Mouse (Mus musculus) gastrocnemius, postnatal 4 days (tissue): ENCODE results near the gene Gstcd. TPM values are rescaled to one million over a fixed set of nuclear protein-coding genes. Genes with fewer than 3 reads are reported as not detected.

Experiments
- DNase-seq, 2 experiments: peaks; one replicate each; pipeline ENCODE4 v3.0.0; 2021 to 2022; ENCODE audit warnings: low spot score in 2 of 2, mixed read lengths in 2 of 2
- long read RNA-seq, 2 experiments: library from polyadenylated mRNA; stranded (forward); transcript quantifications; one replicate each; pipeline ENCODE4 v2.0.0; 2021
- total RNA-seq, 2 experiments: library from RNA; stranded (reverse); gene quantifications; 2 replicates each; pipeline ENCODE4 v1.2.3; 2021

Gstcd gene
- 10 to 100 TPM; 13.0 to 14.4 TPM for total RNA-seq
- long read RNA-seq, experiment 1, partial matches to known transcripts: 3 of 11 reads
- long read RNA-seq, experiment 1, other reads (novel, unspliced or antisense): 3 of 11 reads
- long read RNA-seq, experiment 2, partial matches to known transcripts: 0 of 12 reads
- long read RNA-seq, experiment 2, other reads (novel, unspliced or antisense): 10 of 12 reads

DNA sequence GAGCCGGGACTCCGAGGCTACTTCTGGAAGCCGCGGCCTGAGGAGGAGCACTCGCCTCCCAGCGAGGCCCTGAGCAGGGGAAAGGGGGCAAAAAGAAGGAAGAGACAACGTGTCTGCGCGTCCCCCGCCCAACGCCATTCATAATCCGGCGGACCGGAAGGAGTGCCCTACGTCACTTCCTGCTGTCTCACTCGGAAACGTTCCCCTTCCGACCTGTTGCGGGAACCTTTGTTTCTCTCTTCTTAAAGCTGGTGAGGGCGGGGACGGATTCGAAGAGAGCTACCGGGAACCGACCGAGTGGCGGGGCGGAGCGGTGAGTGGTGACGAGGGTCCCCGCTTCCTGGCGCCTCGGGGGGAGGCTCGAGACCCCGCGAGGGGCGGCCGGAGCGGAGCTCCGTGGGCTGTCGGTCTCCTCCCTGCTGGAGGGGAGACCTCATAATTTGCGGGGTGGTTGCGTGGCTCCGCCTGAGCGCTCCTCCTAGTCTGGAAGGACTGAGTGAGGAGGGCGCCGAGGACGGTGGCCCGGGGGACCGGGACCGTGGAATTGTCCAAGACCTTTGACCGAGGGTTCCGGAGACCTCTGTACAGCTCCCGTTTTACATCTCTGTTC is at the start of gene Gstcd, which contains the start of gene Ints12:
Gstcd (minus strand) TSS at position 370 of the 610 bp plus-strand sequence.
Ints12 (plus strand) TSS at position 177 of the 610 bp plus-strand sequence.
- peak; percentile 79 to 91 for DNase-seq

DNA sequence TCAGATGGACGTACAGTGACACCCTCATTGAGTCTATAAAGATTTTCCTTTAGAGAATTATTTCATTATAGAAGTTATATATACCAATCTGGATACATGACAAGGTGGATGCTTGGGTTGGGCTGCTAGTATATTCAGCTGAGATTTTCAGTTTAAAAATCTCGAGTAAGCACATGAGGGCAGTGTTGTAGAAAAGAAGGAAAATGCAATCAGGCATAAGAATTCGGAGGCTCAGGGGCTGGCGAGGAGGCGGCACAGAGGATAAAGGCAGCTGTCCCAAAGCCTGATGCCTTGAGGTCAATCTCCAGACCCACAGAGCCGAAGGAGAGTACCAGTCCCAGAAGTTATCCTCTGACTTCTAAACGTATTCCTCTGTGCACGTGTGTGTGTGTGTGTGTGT is 40.8 kb upstream of the Gstcd start:
- DNase-seq: no peak

DNA sequence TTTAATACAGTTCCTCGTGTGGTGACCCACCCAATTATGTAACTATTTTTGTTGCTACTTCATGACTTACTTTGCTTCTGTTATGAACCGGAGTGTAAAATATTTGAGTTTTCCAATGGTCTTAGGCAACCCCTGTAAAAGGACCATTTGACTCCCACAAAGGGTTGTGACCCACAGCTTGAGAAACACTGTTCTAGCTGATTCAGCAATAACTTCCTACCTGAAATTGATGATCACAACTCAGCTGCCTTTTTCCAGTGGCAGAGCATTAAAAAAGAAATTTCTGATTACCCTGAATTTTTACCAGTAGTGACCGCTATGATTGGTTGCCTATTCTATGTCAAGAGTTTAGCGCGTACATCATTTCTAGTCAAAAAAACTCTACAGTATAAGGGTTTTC is 39.5 kb upstream of the Gstcd start:
- no peak for DNase-seq

DNA sequence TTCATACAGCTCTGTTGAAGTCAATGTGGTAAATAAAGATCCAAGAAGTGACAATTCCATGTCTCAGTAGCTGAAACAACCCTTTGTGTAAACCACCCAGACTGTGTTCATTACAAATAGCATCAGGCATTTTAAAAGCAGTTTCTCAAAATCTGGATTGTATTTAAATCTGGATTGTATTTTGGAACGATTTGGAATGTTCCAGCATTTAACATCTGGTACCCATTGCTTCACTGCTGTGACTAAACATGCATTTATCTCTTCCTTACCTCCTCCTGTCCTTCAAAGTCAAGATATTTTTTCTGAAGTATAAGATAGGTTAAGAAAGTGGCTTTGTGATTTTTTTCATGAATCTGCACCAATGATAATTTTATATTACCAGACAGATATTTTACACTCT is 21.4 kb upstream of the Gstcd start:
- DNase-seq: no peak

DNA sequence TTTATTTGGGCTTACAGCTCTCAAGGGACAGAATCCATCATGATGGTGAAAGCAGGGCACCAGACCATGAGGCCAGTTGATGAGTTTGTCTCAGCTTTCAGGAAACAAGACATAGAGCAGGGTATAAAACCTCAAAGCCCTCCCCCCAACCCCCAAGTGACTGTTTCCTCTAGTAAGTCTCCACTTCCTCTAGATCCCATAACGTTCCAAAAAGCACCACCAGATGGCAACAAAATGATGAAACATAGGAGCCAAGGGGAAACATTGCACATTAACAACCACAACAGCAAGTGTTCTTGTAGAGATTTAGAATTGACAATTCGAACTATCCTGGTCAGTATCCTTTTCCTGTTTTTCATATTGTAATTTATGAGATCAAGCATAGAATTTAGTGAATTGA is 19.9 kb upstream of the Gstcd start:
- no peak for DNase-seq

DNA sequence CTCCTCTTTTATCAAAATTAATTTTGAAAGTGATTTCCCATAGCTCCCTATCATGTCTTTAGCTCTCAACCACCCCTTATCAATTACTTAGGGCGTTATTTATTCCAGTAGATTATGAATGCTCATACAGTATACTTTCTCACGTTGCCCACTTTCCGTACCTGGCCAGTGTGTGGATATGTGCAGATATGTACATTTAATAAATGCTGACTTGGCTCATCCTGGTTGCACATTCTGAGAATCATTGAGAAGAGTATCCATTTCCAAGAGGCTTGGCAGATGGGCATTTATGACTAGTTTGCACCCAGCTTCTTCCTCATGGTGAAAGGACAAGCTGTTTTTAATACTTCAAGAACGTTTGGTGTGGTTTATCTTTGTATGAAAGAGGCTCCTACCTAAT is 18.0 kb upstream of the Gstcd start:
- no peak for DNase-seq

DNA sequence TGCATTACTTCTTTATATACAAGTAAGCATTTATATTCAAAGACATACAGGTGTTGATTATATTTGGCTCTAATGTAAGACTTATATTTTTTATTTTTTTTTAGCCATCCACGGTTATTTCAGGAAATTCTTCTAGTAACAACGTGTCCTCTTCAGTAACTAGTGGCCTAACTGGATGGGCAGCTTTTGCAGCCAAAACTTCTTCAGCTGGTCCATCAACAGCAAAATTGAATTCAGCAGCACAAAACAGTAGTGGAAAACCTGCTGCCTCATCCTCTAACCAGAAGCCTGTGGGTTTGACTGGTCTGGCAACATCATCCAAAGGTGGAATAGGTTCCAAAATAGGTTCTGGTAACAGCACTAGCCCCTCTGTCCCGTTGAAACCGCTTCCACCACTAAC is 16.9 kb upstream of the Gstcd start:
- no peak for DNase-seq

DNA sequence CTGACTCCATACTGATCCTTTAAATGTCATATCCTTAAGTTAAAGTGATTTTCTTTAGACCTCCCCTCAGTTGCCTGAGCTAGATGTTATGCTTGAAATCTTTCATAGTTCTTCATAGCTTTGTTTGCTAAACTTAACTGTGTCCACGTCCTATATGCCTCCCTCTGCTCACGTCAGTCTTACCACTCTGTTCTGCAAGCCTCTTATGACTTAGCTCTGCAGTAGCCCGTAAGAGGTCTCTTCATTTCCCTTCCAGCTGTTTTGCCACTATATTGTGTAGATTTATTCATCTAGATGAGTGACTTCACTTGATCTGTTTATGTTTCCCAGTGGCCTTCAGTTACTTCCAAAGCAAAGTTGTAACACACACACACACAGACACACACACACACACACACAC is 12.6 kb upstream of the Gstcd start:
- no peak for DNase-seq

DNA sequence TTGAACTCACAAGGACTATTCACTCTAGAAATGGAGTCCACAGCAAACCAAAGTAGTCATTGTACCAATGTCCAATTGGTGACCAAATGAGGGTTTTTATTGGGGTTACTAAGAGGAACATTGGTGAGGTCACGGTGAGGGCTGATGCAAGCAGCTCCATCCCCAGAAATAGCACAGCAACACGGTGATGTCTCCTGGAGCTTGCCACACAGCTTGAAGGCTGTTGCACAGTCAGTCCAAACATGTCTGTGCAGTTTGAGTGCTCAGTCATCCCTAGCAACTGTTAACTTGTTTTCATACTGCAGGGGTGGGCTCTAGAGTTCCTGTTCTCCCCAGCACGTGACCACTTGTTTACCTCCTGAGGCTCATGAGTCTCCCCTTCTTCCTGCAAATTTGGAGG is 11.9 kb upstream of the Gstcd start:
- no peak for DNase-seq

DNA sequence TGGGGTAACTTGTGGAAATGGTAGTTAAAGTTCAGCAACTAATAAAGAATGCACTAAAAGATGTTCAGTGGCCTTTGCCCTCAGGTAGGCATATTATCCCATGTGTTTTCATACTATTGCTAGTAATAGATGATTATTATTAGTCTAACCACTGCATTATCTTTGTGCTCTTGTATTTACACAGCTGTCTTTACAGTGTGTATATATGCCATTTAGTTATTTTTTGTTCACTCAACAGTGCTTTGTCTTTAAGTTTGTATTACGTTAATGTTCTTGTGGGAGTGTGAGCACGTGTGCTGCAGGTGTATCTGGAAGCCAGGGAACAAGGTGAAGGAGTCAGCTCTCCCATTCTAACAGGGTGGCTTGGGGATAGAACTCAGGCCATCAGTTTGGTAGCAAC is 7.1 kb upstream of the Gstcd start:
- DNase-seq: no peak

DNA sequence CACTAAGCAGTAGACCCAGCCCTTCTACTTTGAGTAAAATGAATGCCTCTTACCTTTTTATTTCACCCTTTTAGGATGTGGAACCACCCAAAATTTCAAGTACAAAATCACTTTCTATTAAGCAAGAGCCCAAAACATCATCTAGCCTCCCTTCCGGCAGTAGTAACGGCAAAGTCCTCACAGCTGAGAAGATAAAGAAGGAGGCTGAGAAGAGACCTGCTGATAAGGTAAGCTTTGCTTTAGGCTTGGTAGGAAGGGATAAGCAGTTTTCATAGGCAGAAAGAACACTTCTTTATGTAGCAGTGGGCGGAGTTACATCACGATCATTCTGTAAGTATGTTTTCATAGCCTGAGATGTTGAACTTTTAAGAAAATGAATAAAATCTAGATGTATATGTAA is 6.5 kb upstream of the Gstcd start:
- no peak for DNase-seq

DNA sequence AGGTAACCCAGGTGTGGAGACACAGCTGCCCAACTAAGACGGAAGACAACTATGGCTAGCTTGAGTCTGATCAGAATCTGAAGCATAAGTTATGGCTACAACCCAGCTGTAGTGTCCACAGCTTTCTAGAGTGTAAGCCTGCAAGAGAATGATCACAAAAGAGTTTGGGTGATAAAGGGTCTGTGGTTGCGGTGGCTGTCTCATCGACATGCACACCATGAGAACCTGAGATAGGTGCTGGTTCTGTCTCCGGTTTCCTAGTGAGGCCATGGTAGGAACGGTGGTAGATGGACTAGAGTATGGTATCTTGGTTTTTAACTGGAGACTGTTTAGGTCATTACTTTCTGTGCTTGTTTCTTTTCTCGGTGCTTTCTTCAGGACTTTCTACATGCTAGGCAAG is 6.1 kb upstream of the Gstcd start:
- no peak for DNase-seq

DNA sequence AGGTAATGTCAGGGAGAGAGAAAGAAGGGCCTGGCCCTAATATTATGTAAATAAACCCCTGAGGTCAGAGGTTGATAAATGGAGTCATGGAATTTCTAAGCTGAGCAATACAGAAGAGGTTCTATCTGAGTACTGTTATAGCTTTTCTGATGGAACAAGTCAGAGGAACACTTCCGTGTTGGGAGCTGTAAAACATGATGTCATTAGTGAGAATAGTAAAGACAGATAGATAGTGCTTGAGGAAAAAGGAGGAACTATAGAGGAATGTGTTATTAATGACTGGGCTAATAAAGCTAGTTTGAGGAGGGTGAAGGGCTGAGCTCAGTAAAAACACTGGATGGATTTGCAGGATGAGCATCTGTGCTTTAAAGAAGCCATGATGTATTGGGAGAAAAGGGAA is 2.5 kb upstream of the Gstcd start:
- DNase-seq: no peak

DNA sequence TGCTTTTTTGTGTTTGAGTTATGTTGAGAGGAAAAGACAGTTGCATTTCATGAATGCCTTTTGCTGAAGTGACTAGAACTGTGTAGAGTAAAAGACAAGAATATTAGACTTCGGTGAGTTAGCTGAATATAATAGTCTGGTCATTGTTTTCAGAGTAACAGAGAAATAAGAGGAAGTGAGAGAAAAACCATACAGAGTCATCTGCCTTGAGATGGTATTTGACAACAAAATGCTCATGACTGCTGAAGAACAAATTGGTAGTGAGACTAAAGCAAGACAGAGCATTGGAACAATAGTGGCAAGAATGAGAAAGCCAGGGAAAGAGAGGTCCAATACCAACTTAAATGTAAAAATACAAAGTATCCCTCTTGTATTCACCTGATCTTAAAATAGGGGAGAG is 1.1 kb upstream of the Gstcd start:
- no peak for DNase-seq

DNA sequence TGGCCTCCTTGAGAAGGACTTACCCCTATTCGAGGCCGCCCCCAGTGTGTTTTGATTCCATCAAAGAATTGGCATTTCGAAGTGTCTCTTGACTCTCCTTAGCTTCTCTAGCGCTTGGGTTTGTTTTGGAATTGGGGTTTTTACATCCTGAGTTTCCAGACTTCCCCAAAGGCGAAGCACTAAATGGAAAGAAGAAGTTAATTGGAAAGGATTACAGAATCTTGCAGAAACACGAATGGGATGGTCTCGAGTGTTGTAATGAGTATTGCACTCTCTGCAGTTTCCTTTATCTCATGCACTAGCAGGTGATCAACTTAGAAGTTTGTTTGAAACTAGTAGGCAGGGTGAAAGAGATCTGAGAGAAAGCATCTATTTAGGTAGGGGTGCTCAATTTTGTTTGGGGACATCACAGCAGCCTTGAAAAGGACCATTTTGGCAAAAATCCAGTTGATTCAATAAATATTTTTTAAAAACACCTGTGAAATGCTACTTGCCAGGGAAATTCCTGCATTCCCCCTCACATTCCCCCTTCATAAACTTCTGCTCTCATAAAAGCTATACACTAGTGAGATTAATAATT is 531 bp upstream of the Gstcd start:
- DNase-seq: no peak

DNA sequence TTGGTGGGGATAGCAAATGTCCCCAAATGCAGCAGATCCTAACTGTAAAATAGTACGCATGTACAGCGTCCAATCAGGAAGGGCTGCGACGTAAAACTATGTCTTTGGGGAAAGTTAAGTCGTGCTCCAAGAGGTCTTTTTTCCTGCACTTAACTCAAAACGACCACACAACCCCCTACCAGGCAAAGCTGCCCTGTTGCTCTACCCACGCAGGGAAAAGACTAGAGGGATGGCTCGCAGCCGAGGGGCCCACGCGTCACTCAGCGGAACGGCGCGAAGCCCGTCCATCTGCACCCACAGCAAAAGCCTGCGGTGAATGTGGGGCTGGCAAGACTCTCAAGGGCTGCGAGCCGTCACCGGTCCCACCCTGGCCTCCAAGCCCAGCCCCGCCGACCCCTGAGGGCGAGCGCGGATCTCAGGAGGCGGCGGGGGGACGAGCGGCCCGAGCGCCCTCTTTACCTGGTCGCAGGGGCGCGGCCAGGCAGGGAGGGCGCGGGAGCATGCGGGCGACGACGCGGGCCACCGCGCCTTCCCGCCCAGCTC is 641 bp downstream of the Gstcd start:
- DNase-seq: peak in 1 of 2 experiments; percentile 33

DNA sequence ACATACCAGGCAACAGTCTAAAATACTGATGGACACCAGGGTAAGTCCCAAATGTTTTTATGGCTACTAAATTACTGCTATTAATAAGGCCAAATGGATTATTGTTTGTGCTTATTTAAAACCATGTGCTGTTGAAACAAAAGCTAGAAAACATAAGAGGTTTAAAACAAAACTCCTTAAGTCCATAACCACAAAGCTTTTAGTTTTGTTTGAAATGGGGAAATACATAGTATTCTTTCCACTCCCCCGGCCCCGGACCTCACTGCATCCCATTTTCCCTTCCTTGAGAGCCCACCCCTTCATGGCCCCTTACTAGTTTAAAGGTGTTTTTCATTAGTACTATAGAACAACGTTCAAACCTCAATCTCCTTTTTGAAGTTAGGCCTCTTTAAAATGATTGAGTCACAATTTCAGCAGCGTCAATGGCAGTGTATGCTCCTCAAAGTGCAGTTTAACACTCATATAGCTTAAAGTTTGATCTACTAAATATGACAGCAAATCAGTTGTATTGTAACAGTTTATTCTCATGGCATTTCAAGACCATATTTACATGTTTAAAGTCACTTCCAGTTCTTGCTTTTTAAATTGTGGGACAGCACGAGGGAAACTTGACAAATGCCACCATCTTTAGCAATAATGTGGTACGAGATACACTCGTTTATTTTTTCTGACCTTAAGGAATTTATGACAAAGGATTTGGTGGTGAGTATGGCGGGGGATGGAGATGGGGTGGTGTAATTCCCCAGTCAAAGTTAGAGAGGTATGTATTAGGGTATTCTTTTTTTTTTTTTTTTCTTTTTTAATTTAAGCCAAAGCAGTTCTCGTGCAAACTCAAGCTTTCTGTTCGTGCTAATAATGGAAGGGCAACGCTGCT is 1.3 kb downstream of the Gstcd start:
- DNase-seq: no peak

DNA sequence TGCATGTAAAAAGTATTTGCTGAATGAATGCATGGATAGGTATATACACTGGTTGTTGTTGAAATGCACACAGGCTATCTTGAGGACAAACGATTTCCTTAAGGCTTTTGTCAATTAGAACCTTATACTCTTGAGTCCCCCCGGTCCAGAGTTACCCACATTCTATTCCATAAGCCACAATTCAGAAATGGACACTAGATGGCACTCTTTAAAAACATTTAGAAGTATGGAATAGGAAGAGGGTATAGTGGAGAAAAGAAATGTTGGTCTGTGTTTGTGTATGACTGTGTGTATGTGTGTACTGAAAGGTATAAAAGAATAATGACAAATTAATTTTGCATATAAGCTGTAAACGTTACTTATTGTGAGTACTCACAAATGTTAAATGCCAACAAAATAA is 6.0 kb downstream of the Gstcd start:
- no peak for DNase-seq

DNA sequence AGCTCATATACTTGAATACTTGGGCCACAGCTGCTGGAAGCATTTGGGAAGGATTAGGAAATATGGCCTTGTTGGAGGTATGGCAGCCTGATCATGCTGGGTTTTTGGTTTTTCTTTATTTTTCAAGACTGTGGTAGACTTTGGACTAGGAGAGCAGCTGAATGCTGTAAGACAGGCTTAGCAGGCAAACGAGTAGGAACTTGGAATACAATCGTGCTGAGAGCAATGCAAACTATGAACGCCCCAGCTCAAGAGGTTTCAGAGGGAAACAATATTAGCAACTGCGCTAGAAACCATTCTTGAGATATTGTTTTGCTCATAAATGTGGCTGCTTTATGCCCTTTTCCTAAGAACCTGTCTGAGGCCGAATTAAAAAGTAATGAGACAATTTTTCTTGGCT is 9.1 kb downstream of the Gstcd start:
- DNase-seq: no peak

DNA sequence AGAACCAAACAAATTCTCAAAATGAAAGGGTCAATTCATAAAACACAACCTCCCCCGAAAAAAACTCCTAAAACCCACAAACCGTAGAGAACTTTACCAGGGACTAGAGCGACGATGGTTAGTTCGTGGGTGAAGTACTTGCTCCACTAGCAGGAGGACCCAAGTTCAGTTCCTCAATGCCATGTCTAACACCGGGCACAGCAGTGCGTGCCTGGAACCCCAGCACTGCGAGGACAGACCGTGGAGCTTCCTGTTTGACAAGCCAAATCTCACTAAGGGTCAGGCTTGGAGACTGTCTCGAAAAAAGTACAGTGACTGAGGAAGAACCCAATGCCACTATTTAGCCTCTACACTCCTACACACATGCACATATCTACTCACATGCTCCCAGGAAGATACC is 16.3 kb downstream of the Gstcd start:
- no peak for DNase-seq

DNA sequence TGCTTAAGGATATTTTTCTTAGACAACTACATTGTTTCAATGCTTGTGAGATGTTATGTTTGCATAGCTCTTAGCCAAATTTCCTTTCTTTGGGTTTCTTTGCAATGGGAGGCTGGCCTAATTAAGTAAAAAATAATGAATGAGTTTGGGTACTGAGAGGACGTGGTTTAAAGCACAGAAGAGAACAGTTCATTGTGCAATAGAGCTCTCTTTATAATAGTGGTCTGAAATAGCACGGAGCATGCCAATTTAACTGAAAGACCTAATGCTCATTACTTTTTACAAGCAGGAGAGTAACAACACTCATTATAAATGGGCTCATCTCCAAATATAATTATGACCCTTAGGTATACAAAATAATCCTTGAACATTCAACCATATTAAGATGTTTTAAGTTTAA is 39.8 kb downstream of the Gstcd start:
- no peak for DNase-seq
